Mouse (Mus musculus) urinary bladder, postnatal 25 days (tissue): ENCODE measurements around the gene Mob1b.

Source experiments
- DNase-seq: peaks from one replicate; pipeline ENCODE4 v3.0.0; 2022; ENCODE audit warnings: low spot score

The Mob1b gene

DNA sequence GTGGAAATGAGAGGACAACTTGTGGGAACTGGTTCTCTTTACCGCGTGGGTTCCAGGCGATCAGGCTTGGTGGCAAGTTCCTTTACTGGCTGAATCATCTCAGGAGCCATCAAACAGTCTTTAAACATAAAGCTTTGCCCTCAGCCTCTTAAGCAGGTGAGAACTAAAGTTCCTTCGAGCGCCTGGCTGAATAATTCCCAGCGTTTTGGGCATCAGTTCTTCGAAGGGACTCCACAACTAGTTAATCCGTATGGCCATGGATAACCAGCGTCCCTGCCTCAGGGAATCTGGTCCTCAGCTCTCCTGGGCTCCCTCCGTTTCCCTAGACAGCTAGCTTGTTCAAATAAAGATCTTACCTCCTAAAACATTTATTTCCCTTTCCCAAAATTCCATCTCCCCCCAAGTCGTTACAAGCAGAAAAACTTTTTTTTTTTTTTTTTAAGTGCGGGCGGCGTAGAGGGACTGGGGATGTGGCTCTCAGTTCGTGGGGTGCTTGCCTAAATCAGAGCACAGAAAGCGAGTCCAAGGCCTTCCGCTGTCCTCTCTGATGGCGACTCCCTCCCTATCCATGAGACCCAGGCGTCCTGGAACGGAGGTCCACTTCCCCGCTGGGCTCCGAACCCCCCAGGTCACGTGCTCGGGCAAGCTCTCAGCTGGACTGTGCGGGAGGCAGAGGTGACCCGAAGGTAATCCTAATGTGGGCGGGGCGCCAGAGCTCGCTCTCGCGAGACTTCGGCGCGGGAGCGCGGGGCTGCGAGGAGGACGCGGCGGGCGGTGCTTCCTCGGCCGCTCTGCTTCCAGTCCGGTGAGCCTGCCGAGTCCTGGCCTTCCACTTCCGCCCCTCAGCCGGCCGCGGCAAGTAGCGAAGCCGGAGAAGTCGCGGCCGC lies at the start of gene Mob1b:
Gene Mob1b (plus strand): TSS at position 740 of the 887 bp plus-strand sequence.
- DNase-seq, result peak; percentile 99

DNA sequence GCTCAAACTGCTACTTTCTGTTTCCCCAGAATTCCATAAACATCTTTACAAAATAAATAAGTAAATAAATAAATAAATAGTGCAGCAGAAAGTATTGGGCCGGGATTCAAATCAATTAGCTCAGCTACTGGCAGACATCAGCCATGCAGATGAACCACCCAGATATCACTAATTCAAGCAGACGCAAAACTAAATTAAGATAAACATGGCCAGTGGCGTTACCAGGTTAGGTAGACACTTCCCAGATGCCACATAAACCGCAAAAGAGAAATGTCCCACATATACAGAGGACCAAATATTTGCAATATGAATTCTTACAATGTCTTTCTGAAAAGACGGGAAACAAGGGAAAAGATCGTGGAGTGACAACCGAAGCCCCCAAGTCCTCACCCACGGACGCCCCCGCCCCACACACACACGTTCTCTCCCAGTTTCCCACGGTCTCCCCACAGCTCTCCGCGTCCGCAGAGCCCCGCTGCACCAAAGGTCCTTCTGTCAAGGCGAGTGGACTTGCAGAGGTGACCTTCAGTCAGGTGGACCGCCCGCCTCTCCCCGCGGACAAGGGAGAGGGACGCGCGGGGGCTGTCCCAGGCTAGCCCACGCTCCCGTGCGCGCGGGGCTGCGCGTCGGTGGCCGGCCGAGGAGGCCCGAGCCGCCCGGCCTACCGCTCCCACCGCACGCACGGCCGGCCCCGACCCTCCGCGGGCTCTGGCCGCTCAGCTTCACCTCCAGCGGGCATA lies 45.8 kb upstream of the Mob1b start:
- DNase-seq, result no peak

DNA sequence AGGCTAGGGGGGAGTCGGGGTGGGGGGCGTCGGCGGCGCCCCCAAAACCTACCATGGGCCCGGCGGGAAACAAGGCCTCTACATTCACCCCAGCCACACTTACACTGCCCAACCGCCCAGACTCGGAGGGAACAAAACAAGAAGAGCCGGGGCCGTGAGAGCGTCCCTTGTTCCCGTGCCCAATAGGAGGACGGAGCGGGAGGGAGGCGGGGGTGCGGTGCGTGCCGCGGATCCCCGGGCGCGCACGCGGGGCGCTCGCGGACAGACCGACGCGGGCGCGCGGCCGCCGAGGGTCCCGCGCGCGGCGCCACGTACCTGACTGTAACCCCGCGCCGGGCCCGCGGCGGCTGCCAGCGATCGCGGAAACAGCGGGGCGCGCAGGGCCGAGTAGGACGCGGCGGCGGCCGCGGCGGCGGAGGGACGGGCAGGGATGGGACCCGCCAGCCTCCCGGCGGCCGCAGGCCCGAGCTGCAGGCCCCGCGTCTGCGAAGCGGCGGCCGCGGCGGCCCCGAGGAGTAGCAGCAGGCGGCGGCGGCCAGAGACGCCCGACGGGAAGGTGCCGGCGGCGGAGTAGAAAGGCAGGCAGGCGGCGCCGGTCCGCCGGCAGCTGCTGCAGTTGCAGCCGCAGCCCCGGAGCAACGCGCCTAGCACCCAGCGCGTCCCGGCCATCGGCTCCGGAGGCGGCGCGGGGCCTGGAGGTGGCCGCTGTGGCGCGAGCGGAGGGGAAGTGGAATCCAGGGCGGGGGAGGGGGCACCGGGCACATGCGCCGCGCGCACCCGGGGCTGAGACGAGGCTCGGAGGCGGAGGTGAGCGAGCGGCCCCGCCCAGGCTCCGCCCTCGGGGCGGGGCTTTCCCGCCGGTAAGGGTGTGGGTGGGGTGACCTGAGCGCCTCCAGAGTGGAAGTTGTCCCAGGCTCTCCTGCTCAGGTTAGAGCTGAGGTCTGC lies 44.9 kb upstream of the Mob1b start, which contains the start of gene Grsf1:
Gene Grsf1 (minus strand): TSS at position 729 of the 945 bp plus-strand sequence.
- peak; percentile 88 for DNase-seq

DNA sequence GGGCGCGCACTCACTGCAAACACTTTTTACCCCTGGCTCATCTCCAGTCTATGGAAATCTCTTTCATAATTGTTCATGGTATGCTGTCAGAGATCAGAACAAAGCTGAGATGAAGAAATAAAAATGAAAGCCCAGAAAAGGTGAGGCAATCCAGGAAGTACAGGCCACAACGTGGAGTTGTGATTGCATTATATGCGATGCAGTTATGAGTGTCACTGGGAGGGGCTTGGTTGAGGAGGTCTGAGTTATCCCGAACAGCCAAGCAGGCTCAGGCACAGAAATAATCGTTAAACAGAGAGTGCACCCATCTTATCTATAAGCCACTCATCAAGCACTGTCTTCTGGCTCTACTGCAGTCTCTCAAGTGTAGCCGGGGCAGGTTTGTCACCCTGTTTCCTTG lies 41.7 kb upstream of the Mob1b start:
- no peak for DNase-seq

DNA sequence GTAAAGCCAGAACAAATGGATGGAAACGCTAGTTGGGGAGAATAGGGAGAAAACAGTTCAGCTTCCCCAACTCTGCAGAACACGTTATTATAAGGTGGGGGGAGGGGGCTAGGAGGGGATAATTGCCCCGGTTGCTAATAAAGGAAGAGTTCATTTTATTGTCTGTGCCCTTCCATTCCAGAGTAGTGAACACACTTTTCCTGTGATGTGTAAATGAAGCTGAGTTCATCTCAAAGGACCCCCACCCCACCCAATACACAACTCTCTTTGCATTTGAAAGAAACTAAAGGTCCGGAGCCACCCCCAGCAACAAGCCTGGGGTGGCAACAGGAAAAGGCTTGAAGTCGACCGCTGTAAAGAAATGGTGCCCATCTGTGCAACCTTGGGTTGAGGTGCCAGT lies 41.3 kb upstream of the Mob1b start:
- no peak for DNase-seq

DNA sequence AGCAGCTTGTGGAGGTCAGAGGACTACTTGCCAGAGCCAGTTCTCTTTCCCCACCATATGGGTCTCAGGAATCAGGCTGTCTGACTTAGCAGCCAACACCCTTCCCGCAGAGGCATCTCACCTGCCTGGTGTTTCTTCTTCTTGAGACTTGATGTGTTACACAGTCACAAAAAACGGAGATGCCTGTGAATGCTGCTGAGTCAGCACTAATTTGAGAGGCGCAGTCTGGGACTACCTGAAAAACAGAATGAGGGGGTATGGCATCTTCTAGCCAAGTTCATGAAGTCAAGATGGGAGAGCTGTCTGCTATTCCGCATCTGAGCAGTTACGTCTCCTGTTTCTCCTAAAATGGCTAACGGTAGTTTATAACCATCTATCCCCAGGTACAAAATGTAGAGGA lies 40.1 kb upstream of the Mob1b start:
- no peak for DNase-seq

DNA sequence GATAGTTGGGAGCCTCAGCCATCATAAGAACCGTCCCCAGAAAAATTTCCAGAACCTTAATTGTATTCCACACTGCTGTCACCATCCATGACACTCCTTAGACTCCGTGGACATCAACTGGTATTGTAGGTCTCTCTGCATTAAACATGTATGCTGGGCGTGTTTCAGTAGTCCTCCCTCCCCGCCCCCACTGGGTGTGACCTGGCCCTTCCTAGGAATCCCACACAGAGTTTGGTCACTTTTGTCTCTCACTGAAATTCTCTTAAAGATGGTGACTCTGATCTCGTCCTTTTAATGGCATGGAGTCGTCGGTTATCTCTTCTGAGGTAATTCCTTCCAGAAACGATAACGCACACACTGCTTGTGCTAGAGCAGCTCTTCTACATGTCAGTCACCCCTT lies 36.9 kb upstream of the Mob1b start:
- no peak for DNase-seq

DNA sequence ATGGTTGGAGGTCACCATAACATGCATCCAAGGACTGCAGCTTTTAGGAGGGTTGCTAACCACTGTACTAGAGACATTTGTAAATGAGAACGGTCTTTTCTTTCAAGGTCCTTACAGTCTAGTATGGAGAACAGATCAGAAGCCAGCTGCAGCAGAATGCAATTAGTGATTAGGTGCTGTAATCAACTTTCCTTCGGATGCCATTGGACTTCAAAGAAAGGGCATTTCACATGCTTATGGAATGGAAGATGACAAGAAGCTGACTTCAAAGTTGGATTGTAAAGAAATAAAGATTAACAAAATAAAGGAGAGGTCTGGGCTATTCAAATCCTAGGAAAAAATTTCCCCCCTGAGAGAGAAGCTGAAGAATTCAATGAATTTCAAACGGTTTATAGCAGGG lies 36.4 kb upstream of the Mob1b start:
- DNase-seq, result no peak

DNA sequence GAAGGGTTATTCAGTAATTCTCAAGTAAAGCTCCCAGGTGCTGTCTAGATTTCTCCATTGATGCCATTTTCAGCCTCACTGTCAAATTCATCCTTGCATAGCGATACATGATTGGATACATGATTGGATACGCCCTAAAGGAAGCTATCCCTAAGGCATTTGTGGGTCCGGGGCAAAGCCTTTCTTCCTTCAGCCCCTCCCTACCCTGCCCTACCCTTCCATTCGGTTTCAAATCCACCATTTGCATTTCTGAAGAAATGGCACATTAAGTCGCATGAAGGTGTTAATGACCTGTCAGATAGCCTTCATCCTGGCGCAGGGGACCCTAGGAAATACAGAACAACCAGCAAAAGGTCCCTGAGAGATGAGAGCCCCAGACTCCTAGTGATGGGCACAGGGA lies 35.3 kb upstream of the Mob1b start:
- no peak for DNase-seq

DNA sequence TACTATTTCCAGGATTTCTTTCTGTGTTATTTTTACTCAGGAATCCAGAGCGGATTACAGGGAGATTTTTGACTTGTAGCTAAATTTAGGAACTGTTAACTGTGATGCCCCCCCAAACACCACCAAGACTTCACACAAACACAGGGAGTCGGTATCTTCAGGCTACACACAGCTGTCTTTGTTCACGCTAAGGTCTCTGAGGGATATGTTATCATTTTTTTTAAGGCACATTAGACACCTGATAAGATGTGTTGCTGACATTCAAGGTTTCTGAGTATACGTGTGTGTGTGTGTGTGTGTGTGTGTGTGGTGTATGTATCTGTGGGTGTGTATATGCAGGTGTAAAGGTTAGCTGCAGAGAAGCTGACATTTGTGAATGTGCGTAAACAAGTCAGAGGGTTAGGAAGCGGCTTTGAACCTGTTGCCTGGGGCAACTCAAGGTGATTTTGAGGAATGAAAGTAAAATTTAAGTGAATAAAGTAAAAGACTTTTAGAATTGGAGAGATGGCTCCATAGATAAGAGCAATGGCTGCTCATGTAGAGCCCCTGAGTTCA lies 34.8 kb upstream of the Mob1b start:
- no peak for DNase-seq

DNA sequence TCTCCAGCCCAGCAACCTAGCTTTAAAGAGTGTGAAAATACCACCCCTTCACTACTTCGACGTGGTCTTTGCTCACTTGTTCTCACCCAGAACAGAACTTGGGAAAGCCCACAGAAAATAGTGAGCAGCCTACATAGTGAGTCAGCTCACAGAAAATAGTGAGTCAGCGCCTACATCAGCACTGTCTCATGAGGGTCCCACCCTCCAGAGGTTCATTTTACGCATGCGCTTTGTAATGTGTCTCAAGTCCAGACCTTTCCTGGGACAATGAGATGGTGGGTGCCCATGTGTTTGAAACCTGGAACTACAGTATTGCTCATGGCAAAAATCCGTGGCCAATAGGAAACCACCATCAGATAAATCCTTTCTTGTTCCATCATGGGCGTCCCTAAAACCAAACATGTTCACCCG lies 32.7 kb upstream of the Mob1b start:
- no peak for DNase-seq

DNA sequence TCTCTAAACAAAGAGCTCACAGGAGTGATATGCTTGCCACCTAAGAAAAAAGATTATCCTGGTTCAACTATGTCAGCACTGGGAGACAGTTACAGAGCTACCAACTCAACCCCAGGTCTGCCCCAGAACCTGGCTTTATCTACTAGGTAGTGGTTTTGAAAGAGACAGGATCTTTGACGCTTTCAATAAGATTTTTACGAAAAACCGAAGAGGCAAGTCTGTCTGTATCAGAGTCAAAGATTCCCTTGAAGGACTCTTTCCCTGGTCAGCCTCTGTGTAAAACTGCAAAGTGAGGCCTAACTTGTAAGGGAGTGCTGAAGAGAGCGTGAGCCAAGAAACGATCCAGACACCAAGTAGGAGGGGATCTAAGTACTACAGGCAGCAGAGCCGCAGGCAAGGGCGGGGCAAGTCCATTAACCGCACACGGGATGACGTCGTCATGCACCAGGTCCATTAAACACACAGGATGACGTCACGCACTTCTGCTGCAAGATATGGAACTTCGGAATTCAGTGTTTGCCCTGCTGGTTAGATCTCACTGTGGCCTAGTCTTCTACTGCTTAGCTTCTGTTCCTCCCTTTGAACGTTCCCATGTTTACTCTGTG lies 32.0 kb upstream of the Mob1b start:
- DNase-seq, result no peak

DNA sequence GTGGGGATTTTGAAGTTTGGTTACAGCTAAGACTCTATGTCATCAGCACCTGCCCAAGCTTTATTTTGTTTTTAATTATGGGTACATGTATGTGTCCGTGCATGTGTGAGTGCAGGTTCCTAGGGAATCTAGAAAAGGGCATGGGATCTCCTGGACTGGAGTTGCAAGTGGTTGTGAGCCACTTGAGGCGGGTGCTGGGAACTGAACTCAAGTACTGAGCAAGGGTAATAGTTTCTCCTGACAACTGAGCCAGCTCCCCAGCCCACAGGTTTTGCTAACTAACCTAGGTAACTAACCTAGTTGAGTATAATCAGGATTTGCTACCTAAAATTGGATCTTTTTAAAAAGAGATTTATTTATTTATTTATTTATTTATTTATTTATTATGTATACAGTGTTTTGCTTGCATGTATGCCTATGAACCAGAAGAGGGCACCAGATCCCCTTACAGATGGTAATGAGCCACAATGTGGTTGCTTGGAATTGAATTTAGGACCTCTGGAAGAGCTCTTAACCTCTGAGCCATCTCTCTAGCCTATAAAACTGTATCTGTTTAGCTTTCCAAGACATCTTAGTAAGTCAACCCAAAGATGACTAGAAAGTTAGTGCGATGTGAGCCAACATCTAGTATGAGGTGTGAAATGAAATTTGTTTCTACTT lies 31.2 kb upstream of the Mob1b start:
- DNase-seq, result no peak

DNA sequence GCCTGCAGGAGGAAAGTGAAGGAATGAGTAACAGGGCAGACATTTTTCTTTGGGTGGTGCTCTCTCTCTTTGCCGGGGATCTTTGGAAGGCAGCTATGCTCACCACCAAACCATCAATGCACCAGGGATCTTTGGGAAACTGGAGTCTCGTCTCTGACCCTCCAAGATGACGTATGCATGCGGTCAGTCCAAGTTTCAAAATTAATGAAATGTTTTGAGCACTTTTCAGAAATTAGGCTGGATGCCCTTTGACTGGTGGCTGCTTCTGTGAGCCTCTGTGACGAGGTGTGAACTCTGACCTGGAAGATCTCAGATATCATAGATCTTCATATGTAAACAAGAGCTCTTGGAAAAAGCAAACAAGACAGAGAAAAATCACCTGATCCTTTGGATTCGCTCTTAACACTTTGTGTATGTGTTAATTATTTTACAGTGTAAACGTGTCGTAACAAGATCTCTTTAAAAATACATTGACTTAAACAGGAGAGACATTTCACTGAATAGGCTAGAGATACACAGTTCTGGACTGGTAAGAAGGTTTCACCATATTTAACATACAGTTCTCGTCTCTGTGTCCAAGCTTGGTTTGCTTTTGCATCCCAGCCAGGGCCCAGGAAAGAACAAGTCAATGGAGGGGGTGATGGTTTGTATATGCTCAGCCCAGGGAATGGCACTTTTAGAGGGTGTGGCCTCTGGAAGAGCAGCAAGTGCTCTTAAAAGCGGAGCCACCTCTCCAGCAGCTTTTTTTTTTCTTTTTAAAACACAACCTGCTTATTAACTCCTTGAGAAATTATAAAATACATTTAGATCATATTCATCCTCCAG lies 29.8 kb upstream of the Mob1b start:
- DNase-seq, result no peak

DNA sequence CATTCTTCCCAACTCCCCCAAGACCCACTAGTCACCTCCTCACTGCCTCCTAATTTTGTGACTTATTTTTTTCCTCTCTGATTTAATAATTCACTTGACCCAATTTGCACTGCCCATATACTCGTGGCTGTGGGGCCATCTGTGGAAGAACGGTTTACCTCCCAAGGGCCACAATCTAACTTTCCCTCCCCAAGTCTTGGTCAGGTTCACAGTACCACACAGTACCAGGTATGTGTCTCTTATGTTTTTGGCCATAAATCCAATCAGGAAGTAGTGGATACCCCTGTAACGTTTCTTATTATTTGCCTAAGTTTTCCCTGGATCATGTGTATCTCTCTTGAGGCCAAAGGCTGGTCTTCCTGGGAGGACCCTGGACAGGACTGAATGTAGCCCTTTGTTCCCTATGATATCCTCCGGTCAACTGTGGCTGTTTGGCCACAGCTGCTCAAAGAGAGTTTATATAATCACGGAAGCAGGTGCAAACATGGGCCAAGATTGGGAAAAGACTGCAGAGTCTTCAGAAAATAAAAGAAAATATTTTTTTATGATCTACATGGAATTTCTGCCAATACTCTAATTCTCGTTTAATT lies 29.1 kb upstream of the Mob1b start:
- DNase-seq, result no peak

DNA sequence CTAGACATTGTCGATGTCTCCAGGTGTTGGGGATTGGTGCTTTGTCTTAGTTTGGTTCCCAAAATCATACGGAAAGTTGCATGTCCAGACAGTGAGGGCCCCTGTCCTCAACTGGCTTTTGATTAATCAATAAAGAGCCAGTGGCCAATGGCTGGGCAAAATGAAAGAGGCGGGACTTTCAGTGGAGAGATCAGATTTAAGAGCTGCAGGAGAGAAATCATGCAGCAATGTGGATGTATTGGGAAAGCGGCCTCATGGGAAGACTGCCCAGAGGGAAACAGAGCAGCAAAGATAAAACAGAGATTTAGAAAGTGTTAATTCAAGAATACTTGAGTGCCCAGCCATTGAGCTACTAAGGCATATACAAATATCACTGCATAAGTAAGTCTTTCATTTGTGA lies 28.1 kb upstream of the Mob1b start:
- no peak for DNase-seq

DNA sequence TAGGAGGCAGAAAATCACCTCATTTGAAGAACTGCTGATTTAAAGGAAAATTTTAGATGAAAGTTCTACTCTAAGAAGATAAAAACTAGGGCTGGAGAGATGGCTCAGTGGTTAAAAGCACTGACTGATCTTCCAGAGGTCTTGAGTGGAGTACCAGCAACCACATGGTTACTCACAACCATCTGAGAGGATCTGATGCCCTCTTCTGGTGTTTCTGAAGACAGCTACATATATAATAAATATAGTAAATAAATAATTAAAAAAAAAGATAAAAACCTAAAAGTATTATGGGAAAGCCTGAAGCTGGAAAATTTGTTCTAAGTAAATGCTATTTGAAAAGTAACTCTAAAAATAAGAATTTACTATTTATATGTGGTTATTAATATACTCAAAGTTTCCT lies 27.6 kb upstream of the Mob1b start:
- DNase-seq, result no peak

DNA sequence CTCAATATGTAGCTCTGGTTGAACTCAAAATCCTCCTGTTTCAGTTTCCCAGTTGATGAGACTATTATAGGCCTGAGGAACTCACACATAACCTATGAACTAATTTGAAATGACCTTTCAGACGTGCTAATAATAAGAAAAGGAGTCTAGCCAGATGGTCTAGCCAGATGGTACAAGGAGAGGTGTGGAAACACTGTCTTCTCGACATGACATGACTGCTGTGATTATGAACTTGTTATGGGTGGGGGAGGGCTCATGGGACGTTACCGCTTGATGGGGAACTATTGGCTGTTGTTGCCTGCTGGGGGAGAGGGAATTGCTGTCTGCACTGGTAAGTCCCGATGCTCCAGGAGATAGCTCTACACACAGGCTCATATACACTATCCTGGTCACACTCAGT lies 23.4 kb upstream of the Mob1b start:
- DNase-seq, result no peak

DNA sequence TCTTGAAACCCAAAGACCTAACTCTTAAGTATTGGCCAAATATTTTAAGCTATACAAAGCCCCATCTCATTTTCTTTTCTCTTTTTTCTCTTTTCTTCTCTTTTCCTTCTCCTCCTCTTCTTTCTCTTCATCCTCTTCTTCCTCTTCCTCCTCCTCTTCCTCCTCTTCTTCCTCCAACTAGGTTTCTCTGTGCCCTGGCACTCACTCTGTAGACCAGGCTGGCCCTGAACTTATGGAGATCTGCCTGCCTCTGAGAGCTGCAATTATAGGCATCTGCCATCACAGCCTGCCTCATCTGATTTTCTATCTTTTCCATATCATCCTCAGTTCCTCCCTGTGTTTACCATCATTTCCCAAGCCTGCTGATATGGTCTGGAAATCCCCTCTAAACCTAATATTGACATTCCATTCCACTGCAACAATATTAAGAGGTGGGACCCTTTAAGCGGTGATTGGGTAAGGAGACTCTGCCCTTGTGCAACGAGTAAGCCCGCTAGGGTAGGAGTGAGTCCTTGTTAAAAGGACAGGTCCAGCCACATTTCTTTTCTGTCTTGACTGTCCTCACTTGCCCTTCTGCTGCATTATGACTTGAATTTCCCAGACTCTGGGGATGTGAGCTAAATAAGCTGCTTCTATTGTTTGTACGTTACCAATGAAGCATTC lies 21.3 kb upstream of the Mob1b start:
- no peak for DNase-seq
